Mouse (Mus musculus): ENCODE data around the gene Tprgl.

The Tprgl gene

DNA sequence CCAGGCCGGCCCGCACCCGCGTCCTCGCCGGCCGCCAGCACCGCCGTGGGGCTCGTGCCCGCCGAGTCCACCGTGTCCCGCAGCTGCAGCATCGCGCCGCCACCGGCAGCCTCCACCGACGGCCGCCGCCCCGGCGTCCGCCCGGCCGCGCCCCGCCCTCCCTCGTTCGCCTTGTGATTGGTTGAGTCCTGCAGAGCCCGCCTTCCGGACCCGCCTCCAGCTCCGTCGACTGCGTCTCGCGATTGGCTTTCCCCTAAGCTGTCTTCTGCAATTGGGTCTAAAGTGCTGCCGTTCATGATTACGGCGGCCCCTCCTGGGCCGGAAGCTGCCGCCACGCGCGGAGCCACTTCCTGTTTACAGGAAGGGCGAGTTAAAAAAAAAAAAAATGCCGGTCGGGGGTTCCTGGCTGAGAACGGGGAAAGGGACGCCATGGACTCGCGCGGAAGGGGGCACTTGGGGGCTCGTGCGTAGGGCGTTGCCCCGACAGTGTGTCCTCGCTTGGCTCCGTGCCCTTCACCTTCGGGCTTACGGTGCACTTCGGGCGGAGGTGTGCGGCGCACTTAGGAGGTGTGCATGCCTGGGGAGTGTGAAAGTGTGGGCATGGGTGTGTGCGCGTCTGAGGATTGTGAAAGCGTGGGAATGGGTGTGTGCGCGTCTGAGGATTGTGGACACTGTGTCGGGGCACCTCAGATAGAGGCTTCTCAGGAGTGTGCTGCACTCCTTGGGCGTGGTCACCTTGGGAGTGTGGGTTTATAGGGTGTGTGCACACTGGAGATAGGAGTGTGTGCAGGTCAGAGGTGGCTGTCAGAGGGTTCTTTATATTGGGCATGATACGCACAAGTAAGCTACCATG is at the start of gene Tprgl:
Tprgl (minus strand) TSS at position 129 of the 853 bp plus-strand sequence.
- peaks cover 7% of the 10 kb centered on the region for H3K36me3 ChIP-seq (ENCODE audit: control insufficient read depth, insufficient read depth, low read length, poor library complexity, severe bottlenecking)
- peak; percentile 98 for DNase-seq (ENCODE audit: low read depth, low spot score)
- no peaks in the 10 kb centered on the region for H3K27me3 ChIP-seq (ENCODE audit: control insufficient read depth, insufficient read depth, low read length, poor library complexity, severe bottlenecking)

DNA sequence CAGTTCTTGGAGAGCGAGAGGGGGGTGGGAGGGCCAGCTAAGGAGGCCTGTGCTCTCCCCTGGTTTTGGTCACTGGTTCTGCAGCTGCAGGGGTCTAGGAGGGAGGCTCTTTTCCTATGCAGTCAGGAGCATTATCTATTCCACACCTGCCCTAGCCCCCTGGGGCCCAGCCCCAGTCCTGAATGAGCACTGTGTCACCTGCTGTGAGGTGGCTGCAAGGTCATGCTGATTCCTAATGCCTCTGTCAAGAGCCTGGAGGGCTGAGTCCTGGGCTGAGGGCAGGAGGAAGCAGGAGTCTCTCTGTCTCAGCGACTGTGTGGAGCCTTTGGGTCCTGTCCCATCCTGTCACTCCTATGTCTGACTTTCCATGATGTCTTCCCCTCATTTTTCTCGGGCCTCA is 49.4 kb upstream of the Tprgl start:
- no peaks in the 10 kb centered on the region for H3K27me3 ChIP-seq (ENCODE audit: control insufficient read depth, insufficient read depth, low read length, poor library complexity, severe bottlenecking)
- no peaks in the 10 kb centered on the region for H3K36me3 ChIP-seq (ENCODE audit: control insufficient read depth, insufficient read depth, low read length, poor library complexity, severe bottlenecking)
- DNase-seq (ENCODE audit: low read depth, low spot score): no peak

GRCm38 (mm10) chr4:154209054-154209453 is 48.6 kb upstream of the Tprgl start:
- no peak for DNase-seq (ENCODE audit: low read depth, low spot score)
- Histone ChIP-seq H3K27me3 (ENCODE audit: control insufficient read depth, insufficient read depth, low read length, poor library complexity, severe bottlenecking) (no peaks in the 10 kb centered on the region), H3K36me3 (ENCODE audit: control insufficient read depth, insufficient read depth, low read length, poor library complexity, severe bottlenecking) (no peaks in the 10 kb centered on the region)

DNA sequence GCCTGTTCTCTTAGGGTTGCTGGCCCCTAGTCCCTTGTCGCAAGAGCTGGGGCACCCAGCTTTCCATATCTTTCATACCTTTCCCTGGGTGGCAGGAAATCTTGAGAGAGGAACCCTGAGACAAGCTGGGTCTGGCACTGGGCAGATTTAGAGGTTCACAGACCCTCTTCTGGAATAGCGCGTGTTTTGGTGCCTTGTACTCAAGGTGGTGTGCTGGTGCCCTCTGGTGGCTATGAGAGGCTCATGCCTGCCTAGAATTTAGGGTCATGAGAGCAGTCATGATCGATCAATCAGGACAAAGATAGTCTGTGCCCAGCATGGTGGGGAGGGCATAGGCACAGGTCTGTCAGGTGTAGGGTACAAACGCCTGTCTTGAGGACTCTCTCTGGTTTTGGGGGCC is 46.8 kb upstream of the Tprgl start:
- no peaks in the 10 kb centered on the region for H3K27me3 ChIP-seq (ENCODE audit: control insufficient read depth, insufficient read depth, low read length, poor library complexity, severe bottlenecking)
- H3K36me3 ChIP-seq (ENCODE audit: control insufficient read depth, insufficient read depth, low read length, poor library complexity, severe bottlenecking): no peaks in the 10 kb centered on the region
- peak; percentile 67 for DNase-seq (ENCODE audit: low read depth, low spot score)

DNA sequence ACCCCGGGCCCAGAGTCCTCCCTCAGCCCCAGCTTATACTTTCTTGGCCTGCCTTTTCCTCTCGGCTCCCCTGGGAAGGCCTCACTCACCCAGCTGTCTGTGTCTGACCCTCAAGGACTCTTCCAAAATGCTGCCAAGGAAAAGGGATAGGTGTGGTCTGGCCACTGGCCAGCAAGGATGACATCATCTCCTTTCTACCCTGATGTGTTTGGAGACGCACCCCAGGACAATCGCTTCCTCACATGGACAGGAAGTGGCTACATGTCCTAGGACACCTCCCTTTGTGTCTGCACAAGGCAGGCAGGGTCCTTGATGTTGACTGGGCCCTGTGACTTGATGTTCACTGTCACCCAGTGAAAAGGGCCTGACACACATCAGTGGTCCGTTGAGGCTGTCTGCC is 44.9 kb upstream of the Tprgl start:
- DNase-seq (ENCODE audit: low read depth, low spot score): no peak
- H3K27me3 ChIP-seq (ENCODE audit: control insufficient read depth, insufficient read depth, low read length, poor library complexity, severe bottlenecking): no peaks in the 10 kb centered on the region
- no peaks in the 10 kb centered on the region for H3K36me3 ChIP-seq (ENCODE audit: control insufficient read depth, insufficient read depth, low read length, poor library complexity, severe bottlenecking)

- no peak for DNase-seq (ENCODE audit: low read depth, low spot score)
- Histone ChIP-seq H3K27me3 (ENCODE audit: control insufficient read depth, insufficient read depth, low read length, poor library complexity, severe bottlenecking) (no peaks in the 10 kb centered on the region), H3K36me3 (ENCODE audit: control insufficient read depth, insufficient read depth, low read length, poor library complexity, severe bottlenecking) (no peaks in the 10 kb centered on the region)
Observed at GRCm38 (mm10) chr4:154204532-154204931, 44.1 kb upstream of the Tprgl start.

GRCm38 (mm10) chr4:154201511-154201910 is 41.0 kb upstream of the Tprgl start:
- no peaks in the 10 kb centered on the region for H3K27me3 ChIP-seq (ENCODE audit: control insufficient read depth, insufficient read depth, low read length, poor library complexity, severe bottlenecking)
- DNase-seq (ENCODE audit: low read depth, low spot score): no peak
- H3K36me3 ChIP-seq (ENCODE audit: control insufficient read depth, insufficient read depth, low read length, poor library complexity, severe bottlenecking): no peaks in the 10 kb centered on the region

DNA sequence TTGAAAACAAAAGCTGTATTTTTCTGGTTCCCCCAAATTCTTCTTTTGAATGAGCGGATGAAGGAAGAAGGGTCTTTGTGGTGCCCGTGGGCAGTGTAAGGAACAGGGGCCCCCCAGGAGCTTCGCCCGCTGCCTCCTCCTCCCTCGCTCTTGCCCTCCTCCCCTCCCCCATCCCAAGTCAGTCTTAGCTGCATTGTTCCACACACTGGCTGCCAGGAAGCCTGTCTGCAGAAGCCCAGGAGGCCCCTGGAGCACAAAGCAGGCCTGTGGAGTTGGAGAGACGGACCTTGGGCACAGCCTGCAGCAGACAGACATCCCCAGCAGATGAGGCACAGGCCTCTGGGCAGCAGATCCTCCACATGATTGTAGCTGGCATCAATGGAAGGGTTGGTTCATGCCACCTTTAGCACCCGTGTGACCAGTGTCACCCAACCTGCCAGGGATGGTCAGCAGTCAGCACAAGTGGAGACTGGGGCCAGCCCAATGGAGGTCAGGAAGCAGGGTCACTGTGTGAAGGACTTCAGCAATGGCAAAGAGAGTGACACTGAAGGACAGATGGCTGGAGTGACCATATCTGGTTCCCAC is 38.0 kb upstream of the Tprgl start:
- no peak for DNase-seq (ENCODE audit: low read depth, low spot score)
- H3K27me3 ChIP-seq (ENCODE audit: control insufficient read depth, insufficient read depth, low read length, poor library complexity, severe bottlenecking): no peaks in the 10 kb centered on the region

GRCm38 (mm10) chr4:154197961-154198360 is 37.5 kb upstream of the Tprgl start:
- no peaks in the 10 kb centered on the region for H3K36me3 ChIP-seq (ENCODE audit: control insufficient read depth, insufficient read depth, low read length, poor library complexity, severe bottlenecking)
- no peak for DNase-seq (ENCODE audit: low read depth, low spot score)
- H3K27me3 ChIP-seq (ENCODE audit: control insufficient read depth, insufficient read depth, low read length, poor library complexity, severe bottlenecking): no peaks in the 10 kb centered on the region

More for the DNA sequence above, 38.0 kb upstream of the Tprgl start:
- H3K36me3 ChIP-seq (ENCODE audit: control insufficient read depth, insufficient read depth, low read length, poor library complexity, severe bottlenecking): no peaks in the 10 kb centered on the region

DNA sequence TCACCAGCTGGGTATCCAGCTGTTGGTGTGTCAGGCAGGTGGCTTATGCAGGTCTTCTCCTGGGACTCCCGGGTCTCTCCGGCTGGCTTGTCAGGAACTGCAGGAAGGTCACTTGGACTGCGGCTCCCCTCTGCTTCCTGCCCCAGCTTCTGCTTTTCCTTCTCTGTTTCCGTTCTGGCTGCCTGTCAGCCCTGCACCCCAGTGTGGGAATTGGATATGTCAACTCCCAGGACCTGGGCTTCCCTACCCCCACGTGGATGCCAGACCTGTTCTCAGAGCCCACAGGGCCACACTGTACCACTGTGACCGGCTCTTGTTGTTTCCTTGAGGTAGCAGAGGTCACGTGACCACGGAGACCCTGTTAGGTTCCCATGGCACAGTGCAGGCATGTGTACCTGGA is 28.5 kb upstream of the Tprgl start:
- Histone ChIP-seq H3K36me3 (ENCODE audit: control insufficient read depth, insufficient read depth, low read length, poor library complexity, severe bottlenecking) (no peaks in the 10 kb centered on the region), H3K27me3 (ENCODE audit: control insufficient read depth, insufficient read depth, low read length, poor library complexity, severe bottlenecking) (no peaks in the 10 kb centered on the region)
- DNase-seq (ENCODE audit: low read depth, low spot score): no peak

DNA sequence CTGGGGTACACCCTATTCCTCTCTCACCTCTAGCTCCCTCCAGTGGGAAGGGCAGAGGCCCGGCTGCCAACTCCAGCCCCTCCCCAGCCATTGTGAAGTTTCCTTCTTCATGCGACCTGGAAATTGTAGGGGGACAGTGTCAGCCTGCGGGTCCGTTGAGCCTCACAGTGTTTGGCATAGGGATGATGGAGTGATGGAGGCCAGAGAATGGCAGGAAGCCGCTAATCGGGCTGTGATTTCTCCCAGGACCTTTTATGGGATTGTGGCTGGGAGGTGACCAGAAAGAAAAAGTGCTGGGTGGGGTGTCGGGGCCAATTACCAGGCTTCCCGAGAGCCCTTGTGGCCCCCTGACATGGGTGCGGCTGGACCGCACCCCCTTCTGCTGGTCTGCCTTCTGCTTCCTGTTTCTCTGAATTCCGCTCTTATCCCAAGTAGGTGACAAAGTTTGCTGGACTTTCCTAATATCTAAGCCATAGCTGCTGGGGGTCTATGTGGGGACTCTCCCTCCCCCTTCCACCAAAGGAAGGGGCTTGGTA is 25.6 kb upstream of the Tprgl start:
- DNase-seq (ENCODE audit: low read depth, low spot score): no peak
- no peaks in the 10 kb centered on the region for H3K36me3 ChIP-seq (ENCODE audit: control insufficient read depth, insufficient read depth, low read length, poor library complexity, severe bottlenecking)
- H3K27me3 ChIP-seq (ENCODE audit: control insufficient read depth, insufficient read depth, low read length, poor library complexity, severe bottlenecking): no peaks in the 10 kb centered on the region

GRCm38 (mm10) chr4:154185001-154185400 is 24.5 kb upstream of the Tprgl start:
- Histone ChIP-seq H3K36me3 (ENCODE audit: control insufficient read depth, insufficient read depth, low read length, poor library complexity, severe bottlenecking) (no peaks in the 10 kb centered on the region), H3K27me3 (ENCODE audit: control insufficient read depth, insufficient read depth, low read length, poor library complexity, severe bottlenecking) (no peaks in the 10 kb centered on the region)
- DNase-seq (ENCODE audit: low read depth, low spot score): no peak

GRCm38 (mm10) chr4:154183566-154183965 is 23.1 kb upstream of the Tprgl start:
- no peak for DNase-seq (ENCODE audit: low read depth, low spot score)
- Histone ChIP-seq H3K27me3 (ENCODE audit: control insufficient read depth, insufficient read depth, low read length, poor library complexity, severe bottlenecking) (no peaks in the 10 kb centered on the region), H3K36me3 (ENCODE audit: control insufficient read depth, insufficient read depth, low read length, poor library complexity, severe bottlenecking) (no peaks in the 10 kb centered on the region)

DNA sequence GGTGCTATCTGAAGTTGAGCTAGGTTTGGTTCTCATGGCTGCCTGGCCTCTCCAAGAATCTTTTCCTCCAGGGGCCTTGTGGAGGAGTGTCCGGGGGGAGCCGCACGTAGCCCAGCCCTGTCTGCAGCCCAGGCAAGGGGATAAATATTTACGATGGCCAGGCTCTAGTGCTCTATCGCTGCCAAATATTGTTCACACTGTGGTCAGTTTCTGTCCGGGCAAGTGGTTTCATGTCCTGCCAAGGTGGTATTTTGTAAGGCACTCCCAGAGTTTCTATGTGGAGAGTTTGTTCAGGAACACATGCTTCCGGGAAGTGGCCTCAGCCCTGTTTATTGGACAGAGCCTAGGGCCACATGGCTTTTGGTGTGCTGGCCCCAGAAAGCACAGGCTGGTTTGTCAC is 20.5 kb upstream of the Tprgl start:
- DNase-seq (ENCODE audit: low read depth, low spot score): no peak
- Histone ChIP-seq H3K36me3 (ENCODE audit: control insufficient read depth, insufficient read depth, low read length, poor library complexity, severe bottlenecking) (no peaks in the 10 kb centered on the region), H3K27me3 (ENCODE audit: control insufficient read depth, insufficient read depth, low read length, poor library complexity, severe bottlenecking) (no peaks in the 10 kb centered on the region)

GRCm38 (mm10) chr4:154177257-154177656 is 16.8 kb upstream of the Tprgl start:
- Histone ChIP-seq H3K36me3 (ENCODE audit: control insufficient read depth, insufficient read depth, low read length, poor library complexity, severe bottlenecking) (no peaks in the 10 kb centered on the region), H3K27me3 (ENCODE audit: control insufficient read depth, insufficient read depth, low read length, poor library complexity, severe bottlenecking) (no peaks in the 10 kb centered on the region)
- DNase-seq (ENCODE audit: low read depth, low spot score): no peak
